Mouse (Mus musculus): ENCODE results near the gene 1700012P22Rik. TPM values are rescaled to one million over a fixed set of nuclear protein-coding genes. Genes with fewer than 3 reads are reported as not detected.

The 1700012P22Rik gene
- polyA plus RNA-seq, 2 experiments: not detected

GRCm38 (mm10) chr4:144448546-144448945, 10.0 kb upstream of the 1700012P22Rik start:
- Histone ChIP-seq H3K4me1 (replicated peaks; ENCODE audit: control insufficient read depth in 2 of 2, insufficient read depth in 2 of 2, low read length in 1 of 2) (no peaks in the 10 kb centered on the region), H3K27me3 (ENCODE audit: control insufficient read depth, insufficient read depth, low read length) (no peaks in the 10 kb centered on the region), H3K9me3 (ENCODE audit: control insufficient read depth, low read length) (no peaks in the 10 kb centered on the region), H3K9ac (replicated peaks) (no peak overlapping the region), H3K36me3 (replicated peaks; ENCODE audit: control insufficient read depth, insufficient read depth, low read depth) (no peaks in the 10 kb centered on the region), H3K4me2 (ENCODE audit: low read depth) (no peak overlapping the region), H3K4me3 (ENCODE audit: insufficient read depth in 1 of 2, low read depth in 2 of 2, low read length in 2 of 2) (no peak overlapping the region), H3K27ac (no peak overlapping the region)
- 39% methylated on average over 2 of the region's 2 CpGs for WGBS (ENCODE audit: insufficient replicate concordance)
- no peak for TF ChIP-seq EP300 (IDR thresholded peaks at IDR 0.05; ENCODE audit: low read depth)
- TF ChIP-seq CTCF (IDR thresholded peaks at IDR 0.05; ENCODE audit: low read depth): no peak
- no peak for ATAC-seq (ENCODE audit: insufficient read depth)
- no peak for DNase-seq (ENCODE audit: low read depth in 3 of 3, low spot score in 3 of 3)

- ATAC-seq (ENCODE audit: insufficient read depth) (no peak), DNase-seq (ENCODE audit: low read depth in 3 of 3, low spot score in 3 of 3) (no peak)
- Histone ChIP-seq H3K9ac (replicated peaks) (no peak overlapping the region), H3K27ac (no peak overlapping the region), H3K4me2 (ENCODE audit: low read depth) (no peak overlapping the region), H3K4me1 (replicated peaks; ENCODE audit: control insufficient read depth in 2 of 2, insufficient read depth in 2 of 2, low read length in 1 of 2) (no peaks in the 10 kb centered on the region), H3K9me3 (ENCODE audit: control insufficient read depth, low read length) (no peaks in the 10 kb centered on the region), H3K27me3 (ENCODE audit: control insufficient read depth, insufficient read depth, low read length) (no peaks in the 10 kb centered on the region), H3K4me3 (ENCODE audit: insufficient read depth in 1 of 2, low read depth in 2 of 2, low read length in 2 of 2) (no peak overlapping the region), H3K36me3 (replicated peaks; ENCODE audit: control insufficient read depth, insufficient read depth, low read depth) (no peaks in the 10 kb centered on the region)
- no peak for TF ChIP-seq EP300 (IDR thresholded peaks at IDR 0.05; ENCODE audit: low read depth)
- WGBS (ENCODE audit: insufficient replicate concordance): 44% methylated on average over 1 of the region's 1 CpGs
These were observed 3.0 kb upstream of the 1700012P22Rik start for GRCm38 (mm10) chr4:144441582-144441981.

DNA sequence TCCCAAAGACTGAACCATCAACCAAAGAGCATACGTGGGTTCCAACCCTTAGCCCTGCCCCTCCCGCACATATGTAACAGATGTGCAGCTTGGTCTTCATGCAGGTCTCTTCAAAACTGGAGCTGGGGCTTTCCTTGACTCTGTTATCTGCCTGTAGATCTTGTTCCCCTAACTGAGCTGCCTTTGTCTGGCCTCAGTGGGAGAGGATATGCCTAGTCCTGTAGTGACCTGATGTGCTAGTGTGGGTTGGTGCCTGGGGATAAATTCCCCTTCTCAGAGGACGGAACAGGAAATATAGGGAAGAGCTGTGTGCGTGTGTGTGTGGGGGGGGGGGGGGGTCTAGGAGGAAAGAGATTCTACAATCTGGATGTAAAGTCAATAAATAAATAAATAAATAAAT, 2.5 kb upstream of the 1700012P22Rik start:
- ATAC-seq (ENCODE audit: insufficient read depth) (no peak), DNase-seq (ENCODE audit: low read depth in 3 of 3, low spot score in 3 of 3) (no peak)
- 61% methylated on average over 4 of the region's 4 CpGs for WGBS (ENCODE audit: insufficient replicate concordance)
- Histone ChIP-seq H3K4me2 (ENCODE audit: low read depth) (no peak overlapping the region), H3K27me3 (ENCODE audit: control insufficient read depth, insufficient read depth, low read length) (no peaks in the 10 kb centered on the region), H3K4me3 (ENCODE audit: insufficient read depth in 1 of 2, low read depth in 2 of 2, low read length in 2 of 2) (no peak overlapping the region), H3K9ac (replicated peaks) (no peak overlapping the region), H3K9me3 (ENCODE audit: control insufficient read depth, low read length) (no peaks in the 10 kb centered on the region), H3K36me3 (replicated peaks; ENCODE audit: control insufficient read depth, insufficient read depth, low read depth) (no peaks in the 10 kb centered on the region), H3K27ac (no peak overlapping the region), H3K4me1 (replicated peaks; ENCODE audit: control insufficient read depth in 2 of 2, insufficient read depth in 2 of 2, low read length in 1 of 2) (no peaks in the 10 kb centered on the region)
- no peak for TF ChIP-seq EP300 (IDR thresholded peaks at IDR 0.05; ENCODE audit: low read depth)

DNA sequence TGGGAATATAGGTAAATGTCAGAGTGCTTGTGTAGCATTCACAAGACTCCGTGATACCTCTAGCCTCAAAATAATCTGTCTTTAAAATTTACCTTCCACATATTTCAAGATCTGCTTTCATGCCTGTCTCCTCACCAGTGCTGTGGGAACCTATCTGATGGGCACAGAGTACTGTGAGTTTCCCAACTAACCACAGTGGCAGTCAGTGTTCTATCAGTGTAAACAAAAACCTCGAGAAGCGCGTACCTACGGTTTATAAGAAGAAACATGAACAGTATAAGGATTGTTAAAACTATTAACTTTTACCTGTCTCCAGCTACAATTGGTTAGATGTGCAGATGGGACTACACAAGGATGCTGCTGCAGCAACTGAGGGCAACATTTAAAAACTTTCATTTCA, 5.4 kb downstream of the 1700012P22Rik start:
- Histone ChIP-seq H3K36me3 (replicated peaks; ENCODE audit: control insufficient read depth, insufficient read depth, low read depth) (no peaks in the 10 kb centered on the region), H3K4me1 (replicated peaks; ENCODE audit: control insufficient read depth in 2 of 2, insufficient read depth in 2 of 2, low read length in 1 of 2) (no peaks in the 10 kb centered on the region)
- no peak for ATAC-seq (ENCODE audit: insufficient read depth)

DNA sequence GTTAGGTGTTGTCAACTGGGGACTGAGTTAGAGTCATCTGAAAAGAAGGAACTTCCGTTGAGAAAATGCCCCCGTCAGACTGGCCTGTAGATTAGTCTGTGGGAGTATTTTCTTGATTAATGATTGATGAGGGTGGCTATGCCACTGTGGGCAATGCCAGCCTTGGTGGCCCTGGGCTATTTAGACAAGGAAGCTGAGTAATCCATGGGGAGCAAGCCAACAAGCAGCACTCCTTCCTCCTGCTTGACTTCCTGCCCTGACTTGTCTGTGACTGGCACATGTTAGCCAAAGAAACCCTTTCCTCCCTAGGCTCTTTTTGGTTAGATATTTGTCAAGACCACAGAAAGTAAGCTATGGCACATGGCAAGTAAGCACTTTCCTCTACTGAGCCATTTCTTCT, 7.8 kb downstream of the 1700012P22Rik start:
- Histone ChIP-seq H3K9ac (replicated peaks) (no peak overlapping the region), H3K36me3 (replicated peaks; ENCODE audit: control insufficient read depth, insufficient read depth, low read depth) (no peaks in the 10 kb centered on the region), H3K4me2 (ENCODE audit: low read depth) (no peak overlapping the region), H3K4me1 (replicated peaks; ENCODE audit: control insufficient read depth in 2 of 2, insufficient read depth in 2 of 2, low read length in 1 of 2) (no peaks in the 10 kb centered on the region), H3K27ac (no peak overlapping the region), H3K9me3 (ENCODE audit: control insufficient read depth, low read length) (no peaks in the 10 kb centered on the region), H3K4me3 (ENCODE audit: insufficient read depth in 1 of 2, low read depth in 2 of 2, low read length in 2 of 2) (no peak overlapping the region), H3K27me3 (ENCODE audit: control insufficient read depth, insufficient read depth, low read length) (no peaks in the 10 kb centered on the region)
- no peak for TF ChIP-seq EP300 (IDR thresholded peaks at IDR 0.05; ENCODE audit: low read depth)
- no peak for TF ChIP-seq CTCF (IDR thresholded peaks at IDR 0.05; ENCODE audit: low read depth)
- WGBS (ENCODE audit: insufficient replicate concordance): 62% methylated on average over 2 of the region's 2 CpGs
- ATAC-seq (ENCODE audit: insufficient read depth) (no peak), DNase-seq (ENCODE audit: low read depth in 3 of 3, low spot score in 3 of 3) (no peak)

More for the DNA sequence above, 5.4 kb downstream of the 1700012P22Rik start:
- Histone ChIP-seq H3K9ac (replicated peaks) (no peak overlapping the region), H3K4me3 (ENCODE audit: insufficient read depth in 1 of 2, low read depth in 2 of 2, low read length in 2 of 2) (no peak overlapping the region), H3K9me3 (ENCODE audit: control insufficient read depth, low read length) (no peaks in the 10 kb centered on the region), H3K4me2 (ENCODE audit: low read depth) (no peak overlapping the region), H3K27me3 (ENCODE audit: control insufficient read depth, insufficient read depth, low read length) (no peaks in the 10 kb centered on the region), H3K27ac (no peak overlapping the region)
- no peak for DNase-seq (ENCODE audit: low read depth in 3 of 3, low spot score in 3 of 3)
- TF ChIP-seq EP300 (IDR thresholded peaks at IDR 0.05; ENCODE audit: low read depth) (no peak), CTCF (IDR thresholded peaks at IDR 0.05; ENCODE audit: low read depth) (no peak)
- WGBS (ENCODE audit: insufficient replicate concordance): 72% methylated on average over 5 of the region's 5 CpGs

All from liver, embryonic 14.5 days (tissue).